Mouse (Mus musculus) urinary bladder, postnatal 25 days (tissue): ENCODE measurements at regions not wholly inside any gene's neighbourhood (a gene's known extent, or its start where the extent isn't known, plus 50 kb on each side); places are given as distances from the start of the nearest gene placed in this dataset.

ENCODE experiments used
- DNase-seq: peaks from one replicate; pipeline ENCODE4 v3.0.0; 2022; ENCODE audit warnings: low spot score

GRCm38 (mm10) chr6:70714239-70714638, 77.8 kb downstream of the Rpia start:
- DNase-seq, result peak; percentile 41

DNA sequence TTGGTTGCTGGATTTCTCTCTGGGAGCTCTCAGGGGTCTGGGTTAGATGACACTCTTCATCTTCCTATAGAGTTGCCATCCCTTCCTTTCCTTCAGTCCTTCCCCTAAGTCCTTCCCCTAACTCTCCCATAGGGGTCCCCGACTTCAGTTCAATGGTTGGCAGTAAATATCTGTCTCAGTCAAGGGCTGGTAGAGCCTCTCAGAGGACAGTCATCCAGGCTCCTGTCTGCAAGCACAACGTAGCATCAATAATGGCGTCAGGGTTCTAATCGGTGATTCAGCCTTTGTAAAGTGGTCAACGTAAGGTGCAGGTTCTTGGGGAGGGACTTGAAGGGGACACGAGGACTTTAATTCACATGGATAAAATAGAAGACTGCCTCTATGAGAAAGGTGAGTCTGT, 78.4 kb downstream of the Rpia start:
- no peak for DNase-seq

DNA sequence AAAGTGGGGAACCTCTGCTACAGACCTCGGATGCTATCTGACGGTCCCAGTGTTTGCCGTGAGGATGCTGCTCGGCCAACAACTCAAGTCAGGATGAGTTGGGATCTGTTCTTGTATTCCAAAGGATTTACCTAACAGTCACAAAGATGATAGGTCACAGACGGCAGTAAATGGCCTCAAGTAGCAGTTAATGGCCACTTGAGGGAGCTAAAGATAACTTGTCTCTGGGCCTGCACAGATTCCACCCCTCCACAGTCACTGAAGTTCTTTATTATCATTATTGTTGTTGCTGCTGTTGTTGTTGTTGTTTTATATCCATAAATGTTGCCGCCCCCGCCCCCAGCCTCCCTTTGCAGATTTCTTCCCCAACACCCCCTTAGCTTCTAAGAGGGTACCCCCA, 78.9 kb downstream of the Rpia start:
- no peak for DNase-seq

- peak; percentile 9 for DNase-seq
These were observed 82.5 kb downstream of the Rpia start for GRCm38 (mm10) chr6:70709338-70710055.

DNA sequence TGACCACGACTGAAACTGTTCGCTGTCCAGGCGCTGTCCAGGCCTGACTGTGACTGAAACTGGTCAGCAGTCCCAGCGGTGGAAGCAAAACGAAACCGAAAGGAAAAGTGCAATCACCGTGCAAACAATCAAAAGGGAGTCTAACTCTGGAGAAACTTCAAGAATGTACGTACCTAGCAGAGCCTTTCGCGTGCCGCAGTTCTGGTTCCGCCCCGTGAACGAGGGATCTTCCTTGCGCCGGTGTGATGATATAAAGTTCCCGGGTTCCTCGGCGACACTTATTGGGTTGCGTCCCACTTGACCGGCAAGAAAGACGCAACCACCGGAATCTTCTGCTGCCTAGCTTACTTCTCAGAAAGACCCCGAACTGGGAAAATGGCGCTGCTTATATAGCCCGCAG, 96.4 kb downstream of the Rpia start:
- no peak for DNase-seq
